Mouse (Mus musculus) CH12.LX (cell line): ENCODE results near the gene Rbm48. TPM values are rescaled to one million over a fixed set of nuclear protein-coding genes. Genes with fewer than 3 reads are reported as not detected.

Experiments
- DNase-seq: peaks from one replicate; pipeline ENCODE4 v3.0.0-alpha.2; 2013; ENCODE audit errors: extremely low read depth
- H3K27ac ChIP-seq: 2 replicates; pipeline ENCODE4 v1.5.1; 2012; ENCODE audit warnings: low read depth, mild to moderate bottlenecking, control low read depth, moderate library complexity; ENCODE audit not compliant: insufficient read depth
- H3K27me3 ChIP-seq: replicated peaks from 2 replicates; pipeline ENCODE3; 2012; ENCODE audit warnings: inconsistent platforms
- H3K36me3 ChIP-seq, 2 experiments: replicated peaks in 1 of 2; 2 replicates each; pipeline versions ENCODE3 to v1.6.1; 2012; ENCODE audit warnings: inconsistent platforms in 1 of 2, low read length in 1 of 2, mild to moderate bottlenecking in 1 of 2, mixed read lengths in 1 of 2, moderate library complexity in 1 of 2; ENCODE audit not compliant: control insufficient read depth in 1 of 2, insufficient read depth in 1 of 2
- H3K4me1 ChIP-seq, 2 experiments: 2 replicates each; pipeline ENCODE4 v1.6.1; 2012; ENCODE audit warnings: inconsistent platforms in 1 of 2, moderate library complexity in 1 of 2; ENCODE audit not compliant: insufficient read depth in 2 of 2, control insufficient read depth in 1 of 2
- H3K4me2 ChIP-seq: 2 replicates; pipeline ENCODE4 v1.6.1; 2012; ENCODE audit warnings: low read depth, mild to moderate bottlenecking, control low read depth; ENCODE audit not compliant: poor library complexity, insufficient read depth, severe bottlenecking
- H3K4me3 ChIP-seq, 3 experiments: fragments of 150-350 bp in 1 of 3; sonication (generic) in 1 of 3; replicated peaks in 1 of 3; 2 replicates each; pipeline versions ENCODE3 to v1.5.1; 2011 to 2012; ENCODE audit warnings: low read depth in 2 of 3, low read length in 2 of 3, mild to moderate bottlenecking in 2 of 3, moderate library complexity in 2 of 3, control low read depth in 1 of 3, improper control_type of control experiment in 1 of 3, inconsistent platforms in 1 of 3, mixed read lengths in 1 of 3; ENCODE audit not compliant: poor library complexity in 1 of 3
- H3K79me2 ChIP-seq: replicated peaks from 2 replicates; pipeline ENCODE4 v1.6.1; 2012; ENCODE audit warnings: mild to moderate bottlenecking, moderate library complexity; ENCODE audit not compliant: control insufficient read depth, poor library complexity, insufficient read depth, severe bottlenecking; ENCODE audit errors: extremely low read depth
- H3K9ac ChIP-seq: 2 replicates; pipeline ENCODE4 v1.6.1; 2012; ENCODE audit warnings: low read depth, mild to moderate bottlenecking, control low read depth, moderate library complexity; ENCODE audit not compliant: insufficient read depth
- H3K9me3 ChIP-seq: replicated peaks from 2 replicates; pipeline ENCODE3; 2012; ENCODE audit warnings: low read length, inconsistent platforms, mixed read lengths
- CHD1 ChIP-seq: IDR thresholded peaks from 2 replicates; pipeline ENCODE4 v1.6.1; 2012; ENCODE audit warnings: low read depth, low read length, improper control_type of control experiment, inconsistent platforms
- ELF1 ChIP-seq: IDR thresholded peaks from 2 replicates; pipeline ENCODE4 v1.6.1; 2014; ENCODE audit warnings: low read depth, mild to moderate bottlenecking, inconsistent platforms, low read length, improper control_type of control experiment
- ETS1 ChIP-seq: conservative IDR thresholded peaks from 2 replicates; pipeline ENCODE4 v1.6.1; 2012; ENCODE audit warnings: low read depth, mild to moderate bottlenecking, inconsistent platforms, low read length, improper control_type of control experiment, moderate library complexity
- GABPA ChIP-seq: IDR thresholded peaks from 2 replicates; pipeline ENCODE4 v1.6.1; 2012; ENCODE audit warnings: low read depth, low read length, improper control_type of control experiment, inconsistent platforms; ENCODE audit not compliant: insufficient replicate concordance
- JUN ChIP-seq: IDR thresholded peaks from 2 replicates; pipeline ENCODE4 v1.6.1; 2011; ENCODE audit warnings: low read depth, mild to moderate bottlenecking, low read length, improper control_type of control experiment, moderate library complexity; ENCODE audit not compliant: insufficient read depth
- MAFK ChIP-seq: IDR thresholded peaks from 2 replicates; pipeline ENCODE4 v1.6.1; 2011; ENCODE audit warnings: low read length, improper control_type of control experiment; ENCODE audit not compliant: insufficient replicate concordance
- MAZ ChIP-seq: IDR thresholded peaks from 2 replicates; pipeline ENCODE4 v1.6.1; 2012; ENCODE audit warnings: low read depth, mild to moderate bottlenecking, inconsistent platforms, low read length, improper control_type of control experiment, moderate library complexity
- MEF2A ChIP-seq: IDR thresholded peaks from 2 replicates; pipeline ENCODE4 v1.6.1; 2014; ENCODE audit warnings: low read depth, mild to moderate bottlenecking, inconsistent platforms, low read length, improper control_type of control experiment, borderline replicate concordance
- NRF1 ChIP-seq: IDR thresholded peaks from 2 replicates; pipeline ENCODE4 v1.6.1; 2014; ENCODE audit warnings: low read depth, mild to moderate bottlenecking, inconsistent platforms, low read length, improper control_type of control experiment, moderate library complexity
- POLR2AphosphoS2 ChIP-seq: IDR thresholded peaks from 2 replicates; pipeline ENCODE4 v1.6.1; 2011; ENCODE audit warnings: low read depth, low read length, improper control_type of control experiment
- SMC3 ChIP-seq: IDR thresholded peaks from 2 replicates; pipeline ENCODE4 v1.6.1; 2011; ENCODE audit warnings: low read depth, low read length, improper control_type of control experiment
- TBP ChIP-seq: conservative IDR thresholded peaks from 2 replicates; pipeline ENCODE4 v1.6.1; 2011; ENCODE audit warnings: low read depth, low read length, improper control_type of control experiment
- UBTF ChIP-seq: IDR thresholded peaks from 2 replicates; pipeline ENCODE4 v1.6.1; 2012; ENCODE audit warnings: low read depth, mild to moderate bottlenecking, inconsistent platforms, low read length, improper control_type of control experiment, moderate library complexity
- USF1 ChIP-seq: IDR thresholded peaks from 2 replicates; pipeline ENCODE4 v1.6.1; 2014; ENCODE audit warnings: low read depth, mild to moderate bottlenecking, inconsistent platforms, low read length, improper control_type of control experiment
- ZKSCAN1 ChIP-seq: IDR thresholded peaks from 2 replicates; pipeline ENCODE4 v1.6.1; 2012; ENCODE audit warnings: low read depth, inconsistent platforms, low read length, improper control_type of control experiment, borderline replicate concordance
- ZMIZ1 ChIP-seq: IDR thresholded peaks from 2 replicates; pipeline ENCODE4 v1.6.1; 2012; ENCODE audit warnings: low read depth, mild to moderate bottlenecking, inconsistent platforms, low read length, improper control_type of control experiment
- dilution Hi-C: fragments of 300-500 bp; cut with MboI; formaldehyde crosslinking; loops from 2 replicates; pipeline ENCODE4 v1.14.3; 2020; ENCODE audit warnings: low sequenced_read_pairs; ENCODE audit not compliant: extremely low pct_unique_long_range_greater_than_20kb, extremely low pct_ligation_motif_present
- in situ Hi-C: fragments of 300-500 bp; cut with MboI; formaldehyde crosslinking; loops from 3 replicates; pipeline ENCODE4 v1.14.3; 2019; ENCODE audit warnings: low sequenced_read_pairs, low pct_ligation_motif_present, low pct_unique_long_range_greater_than_20kb, mixed read lengths
- polyA plus RNA-seq: library from polyadenylated mRNA; unstranded; fragments of >175 nt; gene quantifications from 2 replicates; pipeline ENCODE4 v1.2.1, GENCODE M21; 2012; ENCODE audit warnings: low read depth; ENCODE audit not compliant: insufficient read length
- total RNA-seq, 2 experiments: library from RNA; depleted of rRNA; stranded (reverse); fragments of 300-350 nt in 1 of 2; fragments of >200 nt in 1 of 2; gene quantifications; 2 replicates each; pipeline ENCODE4 v1.2.3; 2012 to 2014

Rbm48 gene
- total and polyA plus RNA-seq, 3 experiments: 8.7 to 15.9 (median 14.2) TPM

DNA sequence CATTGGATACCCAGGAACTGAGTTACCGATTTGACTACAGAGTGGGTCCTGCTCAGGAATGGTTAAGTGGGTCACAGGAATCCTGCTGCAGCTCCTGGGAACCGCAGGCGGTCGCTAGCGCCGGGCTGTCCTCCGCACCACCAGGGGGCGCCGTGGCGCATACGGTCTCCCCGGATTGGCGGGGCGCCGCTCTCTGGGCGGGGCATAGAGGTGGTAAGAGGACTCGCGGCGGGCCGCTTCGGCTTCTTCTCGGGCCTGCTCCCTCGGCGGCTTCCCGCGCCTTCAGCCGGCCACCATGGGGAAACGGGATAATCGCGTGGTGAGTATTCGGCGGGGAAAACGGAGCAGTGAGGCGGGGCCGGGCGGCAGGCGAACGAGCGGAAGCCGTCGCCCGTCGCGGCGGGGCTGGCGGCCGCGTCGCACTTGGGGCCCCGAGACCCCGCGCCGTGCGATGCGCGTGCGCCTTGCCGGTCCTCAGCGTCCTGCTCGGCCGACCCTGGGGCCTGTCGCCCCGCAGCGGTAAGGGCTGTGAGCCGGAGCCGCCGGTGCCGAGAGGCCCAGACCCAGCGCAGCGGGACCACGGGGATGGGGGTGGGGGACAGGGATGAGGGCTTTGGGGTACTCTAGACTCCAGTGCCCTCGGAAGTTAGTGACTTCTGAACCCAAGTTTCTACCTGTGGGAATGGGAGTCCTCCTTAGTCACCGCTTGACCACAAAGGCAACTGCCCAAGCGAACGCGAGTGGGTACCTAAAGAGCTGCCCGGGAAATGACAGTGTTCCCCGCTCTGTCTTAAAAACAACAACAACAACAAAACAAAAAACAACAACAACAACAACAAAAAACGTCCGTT is 52.5 kb downstream of the Rbm48 start, which contains the start of gene Fam133b (continued):
- TF ChIP-seq MAZ: no peak
- peak; percentile 83 for TF ChIP-seq NRF1
- TF ChIP-seq TBP: peak; percentile 83
- TF ChIP-seq MEF2A: peak; percentile 69; the same call in 1 of the 2 replicates
- TF ChIP-seq ELF1: peak; percentile 52
- TF ChIP-seq UBTF: peak; percentile 59; the same call in 1 of the 2 replicates
- no peak for TF ChIP-seq CHD1
- no peak for TF ChIP-seq ETS1
- TF ChIP-seq ZMIZ1: peak; percentile 80; the same call in 1 of the 2 replicates
- peak; percentile 88 for TF ChIP-seq GABPA
- no peak for TF ChIP-seq JUN

DNA sequence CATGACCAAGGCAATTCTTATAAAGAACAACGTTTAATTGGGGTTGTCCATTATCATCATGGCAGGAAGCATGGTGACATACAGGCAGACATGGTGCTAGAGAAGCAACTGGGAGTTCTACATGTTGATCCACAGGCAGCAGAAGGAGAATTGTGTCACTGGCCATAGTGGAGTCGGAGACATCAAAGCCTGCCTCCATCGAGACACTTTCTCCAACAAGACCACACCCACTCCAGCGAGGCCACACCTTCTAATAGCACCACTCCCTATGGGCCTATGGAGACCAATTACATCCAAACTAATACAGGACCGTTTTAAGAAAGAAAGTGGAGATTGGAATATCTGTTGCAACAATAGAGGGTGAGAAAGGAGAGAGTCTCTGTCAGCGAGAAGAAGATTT is 54.5 kb downstream of the Rbm48 start:
- Histone ChIP-seq H3K79me2 (peaks cover 29% of the 10 kb centered on the region), H3K4me1 (peaks cover 13 to 24% of the 10 kb centered on the region in 2 experiments), H3K9ac (no peak overlapping the region), H3K27me3 (no peaks in the 10 kb centered on the region), H3K9me3 (no peaks in the 10 kb centered on the region), H3K4me3 (no peak overlapping the region), H3K27ac (no peak overlapping the region), H3K36me3 (peaks cover 7 to 18% of the 10 kb centered on the region in 2 experiments), H3K4me2 (no peak overlapping the region)
- TF ChIP-seq SMC3 (no peak), POLR2AphosphoS2 (no peak), MAFK (no peak), NRF1 (no peak), USF1 (no peak), ZKSCAN1 (no peak)
- DNase-seq: no peak
- in situ Hi-C loops (no loop called here), dilution Hi-C loops (no loop called here)
